Mouse (Mus musculus): ENCODE data around the gene Msh6.
"Not testable (repeated sequence)": the region's sequence is repeated elsewhere in the genome, so short reads cannot be mapped to it uniquely, and the experiment has no call there.

Msh6 gene

GRCm38 (mm10) chr17:87982112-87982511 is 7.2 kb downstream of the Msh6 start:
- DNase-seq: no peak

- no peak for DNase-seq
Measured at GRCm38 (mm10) chr17:87983313-87983712, 8.5 kb downstream of the Msh6 start.

- no peak for DNase-seq
Measured at GRCm38 (mm10) chr17:87984440-87985214, 9.8 kb downstream of the Msh6 start.

- no peak for DNase-seq
Measured at GRCm38 (mm10) chr17:87985916-87986315, 11.1 kb downstream of the Msh6 start.

- no peak for DNase-seq
Measured at GRCm38 (mm10) chr17:87987507-87987906, 12.6 kb downstream of the Msh6 start.

GRCm38 (mm10) chr17:87992154-87992553 is 17.3 kb downstream of the Msh6 start:
- no peak for DNase-seq

- DNase-seq: no peak
Measured at GRCm38 (mm10) chr17:87993338-87993737, 18.5 kb downstream of the Msh6 start.

GRCm38 (mm10) chr17:87997808-87998207 is 22.9 kb downstream of the Msh6 start:
- DNase-seq: no peak

- DNase-seq: no peak
Measured at GRCm38 (mm10) chr17:88004892-88005291, 30.0 kb downstream of the Msh6 start.

GRCm38 (mm10) chr17:88006956-88007355 is 32.1 kb downstream of the Msh6 start:
- DNase-seq: no peak

GRCm38 (mm10) chr17:88014456-88014855 is 39.6 kb downstream of the Msh6 start:
- DNase-seq: no peak

GRCm38 (mm10) chr17:88016027-88016426 is 41.2 kb downstream of the Msh6 start:
- DNase-seq: not testable (repeated sequence)

GRCm38 (mm10) chr17:88023924-88024323 is 49.1 kb downstream of the Msh6 start:
- DNase-seq: no peak

- DNase-seq: peak; percentile 41
Measured at GRCm38 (mm10) chr17:88025227-88025626, 50.4 kb downstream of the Msh6 start.

GRCm38 (mm10) chr17:88029194-88029970 is 54.5 kb downstream of the Msh6 start:
- DNase-seq: no peak

GRCm38 (mm10) chr17:88031755-88032154 is 56.9 kb downstream of the Msh6 start:
- DNase-seq: peak; percentile 47

GRCm38 (mm10) chr17:88034418-88034817 is 59.6 kb downstream of the Msh6 start:
- peak; percentile 59 for DNase-seq
